Mouse (Mus musculus) brain, embryonic 14.5 days (tissue): ENCODE data around the gene Pip4p1. TPM values are rescaled to one million over a fixed set of nuclear protein-coding genes. Genes with fewer than 3 reads are reported as not detected.

Experiments used
- DNase-seq: peaks from one replicate; pipeline ENCODE4 v3.0.0-alpha.2; 2011; ENCODE audit warnings: low read depth
- CTCF ChIP-seq: fragments of 200-500 bp; IDR thresholded peaks from 2 replicates; pipeline ENCODE4 v1.5.1; 2012; ENCODE audit warnings: inconsistent platforms, mild to moderate bottlenecking, moderate library complexity, borderline replicate concordance; ENCODE audit not compliant: insufficient read depth, insufficient read length; ENCODE audit errors: extremely low read depth
- POLR2A ChIP-seq: fragments of 200-500 bp; IDR thresholded peaks from 2 replicates; pipeline ENCODE4 v1.6.1; 2012; ENCODE audit warnings: mild to moderate bottlenecking, inconsistent platforms, borderline replicate concordance; ENCODE audit not compliant: poor library complexity, insufficient read depth, insufficient read length, severe bottlenecking; ENCODE audit errors: extremely low read depth
- polyA plus RNA-seq: library from polyadenylated mRNA; depleted of rRNA; stranded (reverse); fragments of >200 nt; gene quantifications from 2 replicates; pipeline ENCODE4 v1.2.3, GENCODE M21; 2012; rRNA removed

The Pip4p1 gene
- polyA plus RNA-seq, 1 experiment: 131 TPM

GRCm38 (mm10) chr14:50895407-50895806, 35.2 kb downstream of the Pip4p1 start:
- TF ChIP-seq CTCF (no peak), POLR2A (no peak)
- no peak for DNase-seq

- peak; percentile 5 for DNase-seq
- TF ChIP-seq POLR2A (no peak), CTCF (no peak)
These were observed 37.9 kb downstream of the Pip4p1 start for GRCm38 (mm10) chr14:50892541-50893459.

GRCm38 (mm10) chr14:50892091-50892490, 38.6 kb downstream of the Pip4p1 start:
- no peak for TF ChIP-seq CTCF
- TF ChIP-seq POLR2A: no peak
- DNase-seq: no peak

GRCm38 (mm10) chr14:50891621-50892020, 39.0 kb downstream of the Pip4p1 start:
- no peak for DNase-seq
- TF ChIP-seq CTCF: no peak
- no peak for TF ChIP-seq POLR2A

GRCm38 (mm10) chr14:50876236-50876950, 54.3 kb downstream of the Pip4p1 start:
- DNase-seq: no peak
- no peak for TF ChIP-seq CTCF
- TF ChIP-seq POLR2A: no peak

Other genes with a start within 250 kb of the Pip4p1 start
- gene Olfr747, start 237.7 kb downstream of the Pip4p1 start, polyA plus RNA-seq: not detected in 2 replicates
- not detected in 2 replicates for gene Olfr748, start 223.5 kb downstream of the Pip4p1 start, polyA plus RNA-seq
- gene Olfr749, start 185.8 kb downstream of the Pip4p1 start, polyA plus RNA-seq: not detected in 2 replicates
- 103 and 110 TPM in 2 replicates for gene Ttc5, start 145.3 kb downstream of the Pip4p1 start, polyA plus RNA-seq
- 0.13 TPM in 1 of 2 replicates, not detected in the other for gene Ccnb1ip1, start 123.1 kb downstream of the Pip4p1 start, polyA plus RNA-seq
- 59.7 and 63.2 TPM in 2 replicates for gene Parp2, start 123.0 kb downstream of the Pip4p1 start, polyA plus RNA-seq
- gene Tep1, start 60.3 kb downstream of the Pip4p1 start, polyA plus RNA-seq: 4.3 and 5.1 TPM in 2 replicates
- 0.59 and 1.2 TPM in 2 replicates for gene Klhl33, start 33.3 kb downstream of the Pip4p1 start, polyA plus RNA-seq
- gene Osgep, start 6.0 kb downstream of the Pip4p1 start, polyA plus RNA-seq: 102 and 121 TPM in 2 replicates
- 137 and 178 TPM in 2 replicates for gene Apex1, start 5.9 kb downstream of the Pip4p1 start, polyA plus RNA-seq
- gene Pnp, start 226 bp upstream of the Pip4p1 start, polyA plus RNA-seq: 21.0 and 21.4 TPM in 2 replicates
- gene Gm49342, start 13.7 kb upstream of the Pip4p1 start, polyA plus RNA-seq: 18.1 and 19.3 TPM in 2 replicates
- 0.16 and 0.42 TPM in 2 replicates for gene Pnp2, start 25.1 kb upstream of the Pip4p1 start, polyA plus RNA-seq
- 0.05 TPM in 1 of 2 replicates, not detected in the other for gene Rnase10, start 76.9 kb upstream of the Pip4p1 start, polyA plus RNA-seq
- gene Rnase9, start 111.0 kb upstream of the Pip4p1 start, polyA plus RNA-seq: not detected in 2 replicates
- gene Rnase11, start 119.3 kb upstream of the Pip4p1 start, polyA plus RNA-seq: not detected in 2 replicates
- gene Rnase12, start 126.8 kb upstream of the Pip4p1 start, polyA plus RNA-seq: 0.15 TPM in 1 of 2 replicates, not detected in the other
- gene Olfr750, start 143.6 kb upstream of the Pip4p1 start, polyA plus RNA-seq: not detected in 2 replicates
- 15.1 and 18.2 TPM in 2 replicates for gene Rnase4, start 160.2 kb upstream of the Pip4p1 start, polyA plus RNA-seq
- 4.3 and 4.5 TPM in 2 replicates for gene Ang, start 160.3 kb upstream of the Pip4p1 start, polyA plus RNA-seq
- gene Eddm3b, start 183.6 kb upstream of the Pip4p1 start, polyA plus RNA-seq: not detected in 2 replicates
- gene Rnase6, start 193.1 kb upstream of the Pip4p1 start, polyA plus RNA-seq: 0.44 and 0.52 TPM in 2 replicates
- gene Rnase1, start 215.9 kb upstream of the Pip4p1 start, polyA plus RNA-seq: 0.09 and 0.27 TPM in 2 replicates
- gene Rnase2b, start 231.4 kb upstream of the Pip4p1 start, polyA plus RNA-seq: not detected in 2 replicates